Mouse (Mus musculus): ENCODE measurements around the gene Syt2.

The Syt2 gene

GRCm38 (mm10) chr1:134651268-134651850 lies 4.9 kb downstream of the Syt2 start:
- no peak for DNase-seq (ENCODE audit: low spot score)

GRCm38 (mm10) chr1:134651851-134652398 lies 5.4 kb downstream of the Syt2 start:
- no peak for DNase-seq (ENCODE audit: low spot score)

- no peak for DNase-seq (ENCODE audit: low spot score)
These were observed 7.3 kb downstream of the Syt2 start for GRCm38 (mm10) chr1:134653603-134654257.

- no peak for DNase-seq (ENCODE audit: low spot score)
These were observed 12.4 kb downstream of the Syt2 start for GRCm38 (mm10) chr1:134658841-134659240.

- DNase-seq (ENCODE audit: low spot score), result no peak
These were observed 13.7 kb downstream of the Syt2 start for GRCm38 (mm10) chr1:134660163-134660562.

GRCm38 (mm10) chr1:134671234-134672070 lies 25.0 kb downstream of the Syt2 start:
- no peak for DNase-seq (ENCODE audit: low spot score)

GRCm38 (mm10) chr1:134674312-134674711 lies 27.8 kb downstream of the Syt2 start:
- DNase-seq (ENCODE audit: low spot score), result no peak

- DNase-seq (ENCODE audit: low spot score), result no peak
These were observed 33.0 kb downstream of the Syt2 start for GRCm38 (mm10) chr1:134679445-134679844.

- DNase-seq (ENCODE audit: low spot score), result no peak
These were observed 34.1 kb downstream of the Syt2 start for GRCm38 (mm10) chr1:134680617-134681016.

- no peak for DNase-seq (ENCODE audit: low spot score)
These were observed 36.0 kb downstream of the Syt2 start for GRCm38 (mm10) chr1:134682460-134682859.

- no peak for DNase-seq (ENCODE audit: low spot score)
These were observed 40.5 kb downstream of the Syt2 start for GRCm38 (mm10) chr1:134686834-134687421.

GRCm38 (mm10) chr1:134696302-134696701 lies 49.8 kb downstream of the Syt2 start:
- DNase-seq (ENCODE audit: low spot score), result no peak

- no peak for DNase-seq (ENCODE audit: low spot score)
These were observed 50.6 kb downstream of the Syt2 start for GRCm38 (mm10) chr1:134697073-134697472.

- no peak for DNase-seq (ENCODE audit: low spot score)
These were observed 51.2 kb downstream of the Syt2 start for GRCm38 (mm10) chr1:134697522-134698250.

- no peak for DNase-seq (ENCODE audit: low spot score)
These were observed 52.0 kb downstream of the Syt2 start for GRCm38 (mm10) chr1:134698486-134698885.

GRCm38 (mm10) chr1:134699390-134699789 lies 52.9 kb downstream of the Syt2 start:
- no peak for DNase-seq (ENCODE audit: low spot score)

GRCm38 (mm10) chr1:134700151-134700550 lies 53.7 kb downstream of the Syt2 start:
- no peak for DNase-seq (ENCODE audit: low spot score)

GRCm38 (mm10) chr1:134700634-134701033 lies 54.2 kb downstream of the Syt2 start:
- no peak for DNase-seq (ENCODE audit: low spot score)

GRCm38 (mm10) chr1:134701191-134701590 lies 54.7 kb downstream of the Syt2 start:
- no peak for DNase-seq (ENCODE audit: low spot score)

- DNase-seq (ENCODE audit: low spot score), result no peak
These were observed 56.8 kb downstream of the Syt2 start for GRCm38 (mm10) chr1:134703232-134703631.

GRCm38 (mm10) chr1:134704396-134705306 lies 58.2 kb downstream of the Syt2 start:
- no peak for DNase-seq (ENCODE audit: low spot score)
